Mouse (Mus musculus): ENCODE data around the gene Tmf1. TPM values are rescaled to one million over a fixed set of nuclear protein-coding genes. Genes with fewer than 3 reads are reported as not detected.

The Tmf1 gene
- total and polyA plus RNA-seq, 2 experiments from 2014 or later: 8.1 to 29.1 TPM

GRCm38 (mm10) chr6:97222931-97223467 is 44.1 kb upstream of the Tmf1 start:
- peaks cover 27% of the 10 kb centered on the region for H3K4me1 ChIP-seq (ENCODE audit: control insufficient read depth, insufficient read depth)
- H3K9ac ChIP-seq (replicated peaks; ENCODE audit: low read depth, low read length): no peak overlapping the region
- H3K4me2 ChIP-seq (ENCODE audit: low read depth, low read length): peak overlapping the region; percentile 13
- H3K9me3 ChIP-seq (replicated peaks; ENCODE audit: control insufficient read depth, low read length): no peaks in the 10 kb centered on the region
- no peak; the same call in 1 of the 2 replicates for ATAC-seq (ENCODE audit: insufficient read depth, low read depth)
- H3K27ac ChIP-seq (ENCODE audit: low read depth): peak overlapping the region; percentile 75
- peaks cover 6% of the 10 kb centered on the region; the same call in 1 of the 2 replicates for H3K36me3 ChIP-seq (replicated peaks; ENCODE audit: control insufficient read depth, insufficient read depth, low read length)
- peak; percentile 76 for DNase-seq (ENCODE audit: low spot score)
- H3K4me3 ChIP-seq (ENCODE audit: low read depth, low read length): no peak overlapping the region
- no peak for TF ChIP-seq EP300 (IDR thresholded peaks at IDR 0.05; ENCODE audit: low read depth)
- no peak for TF ChIP-seq CTCF (IDR thresholded peaks at IDR 0.05; ENCODE audit: low read depth)
- H3K27me3 ChIP-seq (ENCODE audit: control insufficient read depth, insufficient read depth, low read length): no peaks in the 10 kb centered on the region
- WGBS: 17% methylated on average over 5 of the region's 5 CpGs

- no peak overlapping the region for H3K4me3 ChIP-seq (ENCODE audit: low read depth, low read length)
- H3K9me3 ChIP-seq (replicated peaks; ENCODE audit: control insufficient read depth, low read length): no peaks in the 10 kb centered on the region
- peak overlapping the region; percentile 75 for H3K27ac ChIP-seq (ENCODE audit: low read depth)
- peaks cover 5% of the 10 kb centered on the region; the same call in 1 of the 2 replicates for H3K36me3 ChIP-seq (replicated peaks; ENCODE audit: control insufficient read depth, insufficient read depth, low read length)
- H3K27me3 ChIP-seq (ENCODE audit: control insufficient read depth, insufficient read depth, low read length): no peaks in the 10 kb centered on the region
- peaks cover 27% of the 10 kb centered on the region for H3K4me1 ChIP-seq (ENCODE audit: control insufficient read depth, insufficient read depth)
- no peak overlapping the region for H3K4me2 ChIP-seq (ENCODE audit: low read depth, low read length)
- DNase-seq (ENCODE audit: low spot score): no peak
- no peak for ATAC-seq (ENCODE audit: insufficient read depth, low read depth)
- no peak overlapping the region for H3K9ac ChIP-seq (replicated peaks; ENCODE audit: low read depth, low read length)
- WGBS: 55% methylated on average over 6 of the region's 6 CpGs
- TF ChIP-seq EP300 (IDR thresholded peaks at IDR 0.05; ENCODE audit: low read depth): no peak
- TF ChIP-seq CTCF (IDR thresholded peaks at IDR 0.05; ENCODE audit: low read depth): no peak
Measured at GRCm38 (mm10) chr6:97222321-97222720, 43.4 kb upstream of the Tmf1 start.

GRCm38 (mm10) chr6:97221205-97222025 is 42.5 kb upstream of the Tmf1 start:
- peak overlapping the region; percentile 75 for H3K27ac ChIP-seq (ENCODE audit: low read depth)
- no peaks in the 10 kb centered on the region for H3K9me3 ChIP-seq (replicated peaks; ENCODE audit: control insufficient read depth, low read length)
- H3K4me3 ChIP-seq (ENCODE audit: low read depth, low read length): no peak overlapping the region
- peaks cover 27% of the 10 kb centered on the region for H3K4me1 ChIP-seq (ENCODE audit: control insufficient read depth, insufficient read depth)
- ATAC-seq (ENCODE audit: insufficient read depth, low read depth) (0 out of 2 replicates have a peak, but pooled peaks have one; percentile 18), DNase-seq (ENCODE audit: low spot score) (no peak)
- WGBS: 53% methylated on average over 15 of the region's 15 CpGs
- TF ChIP-seq EP300 (IDR thresholded peaks at IDR 0.05; ENCODE audit: low read depth) (no peak), CTCF (IDR thresholded peaks at IDR 0.05; ENCODE audit: low read depth) (no peak)
- no peak overlapping the region for H3K9ac ChIP-seq (replicated peaks; ENCODE audit: low read depth, low read length)
- no peak overlapping the region for H3K4me2 ChIP-seq (ENCODE audit: low read depth, low read length)
- H3K27me3 ChIP-seq (ENCODE audit: control insufficient read depth, insufficient read depth, low read length): no peaks in the 10 kb centered on the region
- H3K36me3 ChIP-seq (replicated peaks; ENCODE audit: control insufficient read depth, insufficient read depth, low read length): no peaks in the 10 kb centered on the region

GRCm38 (mm10) chr6:97220672-97221071 is 41.8 kb upstream of the Tmf1 start:
- Histone ChIP-seq H3K9ac (replicated peaks; ENCODE audit: low read depth, low read length) (no peak overlapping the region), H3K4me2 (ENCODE audit: low read depth, low read length) (no peak overlapping the region), H3K4me1 (ENCODE audit: control insufficient read depth, insufficient read depth) (peaks cover 27% of the 10 kb centered on the region), H3K27me3 (ENCODE audit: control insufficient read depth, insufficient read depth, low read length) (no peaks in the 10 kb centered on the region), H3K4me3 (ENCODE audit: low read depth, low read length) (no peak overlapping the region), H3K9me3 (replicated peaks; ENCODE audit: control insufficient read depth, low read length) (no peaks in the 10 kb centered on the region), H3K27ac (ENCODE audit: low read depth) (no peak overlapping the region), H3K36me3 (replicated peaks; ENCODE audit: control insufficient read depth, insufficient read depth, low read length) (no peaks in the 10 kb centered on the region)
- no peak for TF ChIP-seq CTCF (IDR thresholded peaks at IDR 0.05; ENCODE audit: low read depth)
- WGBS: 82% methylated on average over 2 of the region's 5 CpGs
- ATAC-seq (ENCODE audit: insufficient read depth, low read depth) (no peak), DNase-seq (ENCODE audit: low spot score) (no peak)

- H3K27me3 ChIP-seq (ENCODE audit: control insufficient read depth, insufficient read depth, low read length): no peaks in the 10 kb centered on the region
- H3K36me3 ChIP-seq (replicated peaks; ENCODE audit: control insufficient read depth, insufficient read depth, low read length): peaks cover 8% of the 10 kb centered on the region
- DNase-seq (ENCODE audit: low spot score) (no peak), ATAC-seq (ENCODE audit: insufficient read depth, low read depth) (no peak)
- H3K9ac ChIP-seq (replicated peaks; ENCODE audit: low read depth, low read length): no peak overlapping the region
- H3K9me3 ChIP-seq (replicated peaks; ENCODE audit: control insufficient read depth, low read length): no peaks in the 10 kb centered on the region
- TF ChIP-seq EP300 (IDR thresholded peaks at IDR 0.05; ENCODE audit: low read depth): no peak
- TF ChIP-seq CTCF (IDR thresholded peaks at IDR 0.05; ENCODE audit: low read depth): no peak
- WGBS: 55% methylated on average over 4 of the region's 4 CpGs
- no peak overlapping the region for H3K4me2 ChIP-seq (ENCODE audit: low read depth, low read length)
- no peak overlapping the region for H3K4me3 ChIP-seq (ENCODE audit: low read depth, low read length)
- H3K27ac ChIP-seq (ENCODE audit: low read depth): peak overlapping the region; percentile 21; the same call in 1 of the 2 replicates
- peaks cover 23% of the 10 kb centered on the region for H3K4me1 ChIP-seq (ENCODE audit: control insufficient read depth, insufficient read depth)
Measured at GRCm38 (mm10) chr6:97216154-97216821, 37.4 kb upstream of the Tmf1 start.
